Mouse (Mus musculus) CD4-positive, CD25-positive, alpha-beta regulatory T cell, adult 9 weeks (primary cell): ENCODE results near the gene Ran. TPM values are rescaled to one million over a fixed set of nuclear protein-coding genes. Genes with fewer than 3 reads are reported as not detected.

ENCODE experiments used
- polyA plus RNA-seq: library from polyadenylated mRNA; unstranded; fragments of 100-300 nt; shearing (Covaris generic); gene quantifications from one replicate; pipeline ENCODE4 v1.2.1, GENCODE M21; 2017

Ran gene
- 207 TPM for polyA plus RNA-seq

GRCm38 (mm10) chr5:129019497-129020299 is at the start of gene Ran:
TSS of gene Ran (plus strand) at chr5:129020069.

DNA sequence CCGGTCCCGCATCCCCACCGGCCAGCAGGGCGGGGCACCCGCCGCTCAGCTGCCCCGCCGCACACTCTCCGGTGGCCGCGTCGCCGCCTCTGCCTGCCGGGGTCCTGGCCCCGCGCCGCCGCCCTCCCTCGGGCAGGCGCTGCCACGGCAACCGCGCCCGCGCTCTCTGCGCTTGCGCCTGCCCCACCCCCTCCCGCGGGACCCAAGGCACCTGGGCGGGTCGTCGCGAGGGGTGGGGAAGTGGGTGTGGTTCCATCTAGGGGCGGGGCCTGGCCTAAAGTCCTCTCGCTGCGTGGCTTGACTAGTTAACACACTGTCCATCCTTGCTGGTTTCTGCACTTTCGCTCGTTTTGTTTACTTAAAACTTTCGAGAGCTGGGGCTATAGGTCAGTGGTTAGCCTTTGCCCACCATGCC is 11.4 kb upstream of the Ran start, which contains the start of gene Stx2:
Gene Stx2 (minus strand): TSS at position 163 of the 415 bp plus-strand sequence.

Other genes starting within 250 kb of the Ran start
- not detected for gene Rimbp2, start 66.6 kb upstream of the Ran start, polyA plus RNA-seq
- gene Stx2, start 11.5 kb upstream of the Ran start, polyA plus RNA-seq: 3.0 TPM
- gene Adgrd1, start 76.7 kb downstream of the Ran start, polyA plus RNA-seq: 0.94 TPM